Mouse (Mus musculus): ENCODE results near the gene Rpl37a.

- TF ChIP-seq POLR2A (IDR thresholded peaks at IDR 0.05; ENCODE audit: extremely low read depth, insufficient read depth, low read length) (no peak), CTCF (IDR thresholded peaks at IDR 0.05; ENCODE audit: extremely low read depth, insufficient read depth, low read length) (no peak)
These were observed 33.9 kb downstream of the Rpl37a start for GRCm38 (mm10) chr1:72744816-72745506.
